Mouse (Mus musculus) G1E (cell line): ENCODE measurements around the gene Zbtb32. TPM values are rescaled to one million over a fixed set of nuclear protein-coding genes. Genes with fewer than 3 reads are reported as not detected.

Source experiments
- ATAC-seq: 2 replicates; pipeline ENCODE4 v1.8.0; 2016; ENCODE audit warnings: mild to moderate bottlenecking; ENCODE audit not compliant: insufficient number of reproducible peaks, poor library complexity, low FRiP score, severe bottlenecking; ENCODE audit errors: extremely low read depth
- DNase-seq: peaks from one replicate; pipeline ENCODE4 v3.0.0; 2012; ENCODE audit warnings: low spot score
- H3K27me3 ChIP-seq: 2 replicates; pipeline ENCODE4 v1.6.1; 2012; ENCODE audit warnings: mild to moderate bottlenecking, low read length, inconsistent platforms; ENCODE audit not compliant: insufficient read depth
- H3K36me3 ChIP-seq: replicated peaks from 2 replicates; pipeline ENCODE3; 2012; ENCODE audit warnings: mild to moderate bottlenecking, inconsistent platforms
- H3K4me1 ChIP-seq: 2 replicates; pipeline ENCODE4 v1.6.1; 2012; ENCODE audit warnings: low read depth, low read length, inconsistent platforms, mixed read lengths; ENCODE audit not compliant: insufficient read depth
- H3K4me3 ChIP-seq: 2 replicates; pipeline ENCODE4 v1.5.1; 2012; ENCODE audit warnings: low read depth, mild to moderate bottlenecking, inconsistent platforms, low read length, moderate library complexity, mixed read lengths
- H3K9me3 ChIP-seq: replicated peaks from 2 replicates; pipeline ENCODE4 v1.6.1; 2012; ENCODE audit warnings: inconsistent platforms
- CTCF ChIP-seq: IDR thresholded peaks from 2 replicates; pipeline ENCODE4 v1.5.1; 2012; ENCODE audit warnings: low read depth, low read length, inconsistent platforms, mixed read lengths
- GATA1 ChIP-seq: IDR thresholded peaks from 2 replicates; pipeline ENCODE4 v1.6.1; 2012; ENCODE audit warnings: borderline replicate concordance, low read length, inconsistent platforms, mixed read lengths
- GATA2 ChIP-seq: IDR thresholded peaks from 2 replicates; pipeline ENCODE4 v1.6.1; 2012; ENCODE audit warnings: low read depth, low read length, inconsistent platforms, borderline replicate concordance
- POLR2AphosphoS5 ChIP-seq: IDR thresholded peaks from 2 replicates; pipeline ENCODE4 v1.6.1; 2012; ENCODE audit warnings: low read depth, low read length, inconsistent platforms; ENCODE audit not compliant: insufficient replicate concordance
- TAL1 ChIP-seq: conservative IDR thresholded peaks from 2 replicates; pipeline ENCODE4 v1.6.1; 2012; ENCODE audit warnings: low read depth, low read length, inconsistent platforms, mixed read lengths
- polyA plus RNA-seq: library from polyadenylated mRNA; stranded (reverse); fragments of >175 nt; gene quantifications from 2 replicates; pipeline ENCODE4 v1.2.3, GENCODE M21; 2012
- total RNA-seq, 2 experiments: library from RNA; stranded (forward) in 1 of 2; stranded (reverse) in 1 of 2; fragments of 200-1000 nt in 1 of 2; fragments of >200 nt in 1 of 2; fragmentation: Nextera tagmentation in 1 of 2; gene quantifications; 2 replicates each; pipeline ENCODE4 v1.2.3; 2014 to 2017

The Zbtb32 gene
- total and polyA plus RNA-seq, 3 experiments = 0.05 to 0.30 TPM; not detected in 1

DNA sequence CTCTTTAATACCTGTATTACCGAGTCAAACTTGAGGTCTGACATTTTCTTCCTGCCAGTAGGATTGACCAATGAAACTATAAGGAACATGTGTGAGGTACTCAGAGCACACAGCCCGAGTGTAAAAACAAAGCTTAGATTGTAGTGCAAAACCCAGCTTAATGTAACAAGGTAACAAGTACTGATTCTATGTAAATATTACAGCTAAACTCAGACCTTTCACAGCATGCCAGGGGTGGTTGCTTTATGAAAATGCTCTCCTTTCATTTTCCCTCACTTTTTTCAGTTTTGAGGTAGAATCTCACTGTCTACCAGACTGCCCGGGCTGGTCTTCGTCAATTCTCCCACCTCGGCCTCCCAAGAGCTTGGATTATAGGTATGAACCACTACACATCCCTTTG is 2.6 kb downstream of the Zbtb32 start:
- no peak for TF ChIP-seq TAL1
- TF ChIP-seq CTCF = no peak
- no peak for TF ChIP-seq POLR2AphosphoS5
- no peak for TF ChIP-seq GATA1
- TF ChIP-seq GATA2 = no peak

DNA sequence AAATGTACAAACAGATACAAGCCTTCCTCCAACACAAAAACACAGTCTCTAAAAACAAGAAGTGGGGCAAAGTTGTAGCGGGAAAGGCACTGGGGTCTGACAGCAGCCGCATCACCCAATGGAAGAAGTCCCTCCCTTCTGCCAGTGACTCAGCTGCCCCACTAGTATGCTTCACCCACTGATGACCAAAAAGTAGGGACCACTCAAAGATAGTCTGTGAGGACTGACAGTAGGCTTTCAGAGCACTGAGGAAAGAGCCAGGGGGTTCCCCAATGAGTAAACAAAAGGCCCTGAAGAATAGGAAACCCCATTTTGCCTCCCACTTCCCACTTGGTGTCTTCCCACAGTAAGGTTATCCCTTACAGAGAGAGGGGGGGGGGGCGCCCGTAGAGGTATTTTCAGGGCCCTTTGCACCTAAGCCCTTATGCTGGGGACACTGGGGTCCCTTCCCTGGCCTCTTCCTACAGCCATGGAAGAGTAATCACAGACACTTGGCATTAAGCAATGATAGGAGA is 4.1 kb downstream of the Zbtb32 start:
- H3K4me1 ChIP-seq = peaks cover 25% of the 10 kb centered on the region
- no peak for TF ChIP-seq GATA2
- TF ChIP-seq TAL1 = no peak
- TF ChIP-seq CTCF = no peak
- no peak for TF ChIP-seq POLR2AphosphoS5
- ATAC-seq = no peak
- no peak overlapping the region for H3K4me3 ChIP-seq
- no peaks in the 10 kb centered on the region for H3K9me3 ChIP-seq
- no peak for DNase-seq
- peaks cover 6% of the 10 kb centered on the region for H3K36me3 ChIP-seq
- peaks cover 50% of the 10 kb centered on the region for H3K27me3 ChIP-seq

More for the DNA sequence above, 2.6 kb downstream of the Zbtb32 start:
- Histone ChIP-seq H3K4me3 (no peak overlapping the region), H3K27me3 (peaks cover 52% of the 10 kb centered on the region), H3K36me3 (peaks cover under 1% of the 10 kb centered on the region), H3K4me1 (peaks cover 29% of the 10 kb centered on the region), H3K9me3 (no peaks in the 10 kb centered on the region)
- DNase-seq (no peak), ATAC-seq (no peak)

DNA sequence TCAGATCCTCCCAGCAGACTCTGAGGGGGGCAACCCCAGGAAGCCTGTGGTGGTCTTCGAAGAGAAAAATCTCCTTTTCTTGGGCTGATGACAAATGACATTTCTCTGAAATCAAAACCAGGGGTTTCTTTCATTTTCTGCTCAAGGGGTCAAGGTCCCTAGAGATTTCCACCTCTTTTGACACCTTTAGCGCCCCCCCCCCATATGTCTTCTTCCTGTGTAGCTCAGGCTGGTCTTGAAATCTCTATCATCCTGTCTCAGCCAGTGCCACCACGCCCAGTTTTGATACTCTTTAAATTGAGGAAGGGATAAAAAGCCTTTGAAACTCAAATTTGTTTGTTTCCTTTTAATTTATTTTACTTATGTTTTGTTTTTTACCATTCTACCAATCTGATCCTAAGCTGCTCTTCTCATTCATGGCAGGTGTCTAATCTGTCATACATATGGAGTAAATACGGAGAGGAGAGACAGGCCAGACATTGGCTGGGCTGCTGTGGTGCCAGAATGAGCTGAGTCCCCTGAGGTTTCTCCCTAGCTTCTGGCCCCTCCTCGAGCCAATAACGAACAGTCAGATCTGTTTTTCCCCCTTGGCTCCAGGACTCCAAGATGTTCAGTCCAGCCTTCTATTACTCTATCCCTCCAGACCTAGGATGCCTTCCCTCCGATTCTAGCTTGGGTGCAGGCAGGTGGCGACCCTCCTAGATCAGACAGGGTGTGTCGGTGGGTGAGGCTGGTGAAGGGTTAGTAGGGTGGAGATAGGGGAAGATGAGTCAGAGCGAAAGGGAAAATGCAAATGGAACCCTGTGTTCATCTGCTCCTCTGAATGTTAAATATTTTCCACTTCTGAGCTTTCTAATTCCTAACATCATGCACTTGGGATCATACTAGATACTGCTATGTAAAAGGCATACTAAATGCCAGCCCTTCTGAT is 4.9 kb downstream of the Zbtb32 start:
- TF ChIP-seq CTCF = no peak
- TF ChIP-seq GATA2 = no peak
- no peak for TF ChIP-seq TAL1
- TF ChIP-seq POLR2AphosphoS5 = no peak
- no peak for TF ChIP-seq GATA1
- DNase-seq = no peak
- H3K27me3 ChIP-seq = peaks cover 49% of the 10 kb centered on the region
- peaks cover 6% of the 10 kb centered on the region for H3K36me3 ChIP-seq
- no peaks in the 10 kb centered on the region for H3K9me3 ChIP-seq
- no peak for ATAC-seq
- H3K4me1 ChIP-seq = peaks cover 29% of the 10 kb centered on the region
- no peak overlapping the region for H3K4me3 ChIP-seq

DNA sequence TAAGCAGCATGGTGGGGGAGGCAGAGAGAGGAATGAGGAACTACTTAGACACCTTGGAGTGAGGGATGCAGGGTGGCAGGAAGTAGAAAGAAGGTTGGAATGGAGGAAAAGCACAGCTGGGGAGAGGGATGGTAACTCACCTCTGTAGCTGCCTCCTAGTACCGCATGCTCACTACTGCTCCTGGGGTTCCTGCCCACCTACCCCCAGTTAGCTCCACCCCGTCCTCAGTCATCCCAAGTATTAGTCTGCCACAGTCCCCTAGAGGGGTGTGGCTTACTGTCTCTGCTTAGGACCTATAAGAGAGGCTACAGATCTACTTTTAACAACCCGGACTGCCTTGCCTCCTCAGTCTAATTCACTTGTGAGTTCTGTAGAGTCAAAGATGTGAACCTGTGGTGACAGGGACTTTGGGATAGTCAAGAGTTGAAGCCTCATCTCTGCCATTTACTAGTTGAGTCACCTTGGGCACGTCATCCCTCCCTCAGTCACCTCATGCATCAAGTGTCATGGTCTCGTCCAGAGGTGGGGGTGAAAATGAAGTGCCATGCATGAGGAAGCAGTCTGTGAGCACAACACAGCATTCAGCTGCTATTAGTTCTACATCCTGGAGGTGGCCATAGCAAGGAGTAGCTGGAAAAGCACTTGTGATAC is 5.8 kb downstream of the Zbtb32 start:
- TF ChIP-seq CTCF (no peak), TAL1 (no peak), GATA2 (no peak), POLR2AphosphoS5 (no peak), GATA1 (no peak)
- ATAC-seq (no peak), DNase-seq (no peak)
- no peak overlapping the region for H3K4me3 ChIP-seq
- H3K4me1 ChIP-seq = peaks cover 29% of the 10 kb centered on the region
- peaks cover 39% of the 10 kb centered on the region for H3K27me3 ChIP-seq
- H3K36me3 ChIP-seq = peaks cover 6% of the 10 kb centered on the region
- H3K9me3 ChIP-seq = no peaks in the 10 kb centered on the region

DNA sequence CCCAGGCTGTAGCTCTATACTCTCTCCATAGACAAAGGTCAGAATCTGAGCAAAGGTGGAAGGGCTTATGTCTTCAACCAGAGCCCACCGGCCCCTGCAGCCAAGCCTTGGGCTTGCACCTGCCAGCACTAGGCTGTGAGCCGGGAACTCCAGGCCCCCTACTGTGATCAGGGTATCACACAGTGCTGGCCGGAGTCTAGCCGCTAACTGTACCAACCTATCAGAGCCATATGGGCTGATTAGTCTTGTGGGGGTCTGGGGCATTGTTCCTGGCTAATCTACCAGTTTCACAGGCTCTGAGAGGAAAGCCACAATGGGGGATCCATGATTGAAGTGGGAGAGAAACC is 7.1 kb downstream of the Zbtb32 start:
- H3K9me3 ChIP-seq = no peaks in the 10 kb centered on the region
- TF ChIP-seq POLR2AphosphoS5 = no peak
- no peak for TF ChIP-seq GATA1
- TF ChIP-seq CTCF = no peak
- TF ChIP-seq TAL1 = no peak
- no peak for TF ChIP-seq GATA2
- peaks cover 42% of the 10 kb centered on the region for H3K4me1 ChIP-seq
- H3K4me3 ChIP-seq = no peak overlapping the region
- peaks cover 28% of the 10 kb centered on the region for H3K27me3 ChIP-seq
- DNase-seq (no peak), ATAC-seq (no peak)
- H3K36me3 ChIP-seq = peaks cover 14% of the 10 kb centered on the region

DNA sequence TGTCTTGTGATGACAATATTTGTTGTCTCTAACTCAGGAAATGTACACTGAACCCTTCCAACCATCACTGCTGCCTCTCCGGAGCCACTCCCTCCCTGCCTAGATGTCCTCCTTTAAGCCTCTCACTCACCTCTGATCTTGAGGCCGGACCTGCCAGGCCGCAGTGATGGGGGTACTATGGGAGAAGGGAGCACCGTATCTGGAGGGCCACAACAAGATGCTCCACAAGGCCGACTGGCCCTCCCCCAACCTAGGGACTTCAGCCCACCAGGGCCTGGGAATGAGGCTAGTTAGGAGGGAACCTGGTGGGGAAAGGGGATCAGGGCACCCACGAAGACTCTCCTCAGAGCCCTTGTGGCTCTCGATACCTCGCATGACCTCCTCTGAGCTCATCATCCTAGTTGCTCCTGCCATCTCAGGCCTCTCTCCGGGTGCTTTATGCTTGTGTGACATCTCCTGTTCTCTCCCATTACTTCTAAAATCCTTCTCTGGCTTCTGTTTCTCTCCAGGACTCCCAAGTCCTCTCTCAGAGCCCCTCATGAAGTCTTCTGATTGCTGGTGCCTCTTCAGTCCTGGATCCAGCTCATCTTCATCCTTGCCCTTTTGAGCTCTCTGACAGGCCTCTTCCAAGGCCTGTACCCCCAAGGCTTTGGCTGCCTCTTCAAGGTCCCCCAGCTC is 7.6 kb downstream of the Zbtb32 start:
- Histone ChIP-seq H3K27me3 (peaks cover 25% of the 10 kb centered on the region), H3K36me3 (peaks cover 19% of the 10 kb centered on the region), H3K9me3 (no peaks in the 10 kb centered on the region), H3K4me1 (peaks cover 47% of the 10 kb centered on the region), H3K4me3 (no peak overlapping the region)
- TF ChIP-seq GATA1 (no peak), TAL1 (no peak), POLR2AphosphoS5 (no peak)
- no peak for ATAC-seq
- no peak for DNase-seq
